Comparison of ENCODE assay signal across 14 mouse cellular contexts in the genomic region with DNA sequence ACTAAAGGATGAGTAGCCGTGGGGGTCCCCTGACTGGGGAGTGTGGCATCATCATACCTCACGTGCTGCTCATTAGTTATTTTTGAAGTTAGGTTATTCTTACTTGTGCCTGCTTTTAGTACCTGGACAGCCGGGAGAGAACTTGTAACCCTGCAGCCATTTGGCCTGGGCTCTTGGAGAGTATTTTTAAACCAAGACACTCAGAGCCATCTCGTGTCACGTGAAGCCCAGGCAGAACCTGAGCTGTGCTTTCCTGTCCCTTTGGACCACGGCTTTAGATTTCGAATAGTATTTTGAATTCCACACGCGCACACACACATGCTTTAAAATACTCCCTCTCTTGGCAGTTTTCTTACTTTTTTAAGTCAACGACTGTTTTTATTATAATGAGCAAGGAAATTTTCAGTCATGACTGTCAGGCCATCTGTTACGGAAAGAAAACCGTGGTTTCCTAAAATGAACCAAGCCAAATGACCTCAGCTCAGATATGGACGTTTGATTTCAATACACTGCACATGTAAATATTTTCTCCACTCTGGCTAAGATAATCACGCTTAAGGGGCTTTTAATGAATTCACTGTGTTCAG.
A peak's percentile ranks its signal among the peaks of the same experiment; 100 is the strongest.
DNase-seq lines count a peak whose midpoint lies in the region; ATAC-seq and TF ChIP-seq lines count a peak whose summit lies in the region.
"Had no signal": no experiment of that assay in that cellular context is flagged by ENCODE, and none has a peak within 500 bp of the region (broad histone marks: within the 10 kb centered on the region; RNA-seq: fewer than 3 reads in every experiment).

No protein-coding gene starts in this region.

- H3K36me3 ChIP-seq in liver, postnatal 0 days (replicated peaks; ENCODE audit: insufficient read depth, low read length), result no peaks in the 10 kb centered on the region
- H3K36me3 ChIP-seq in liver, embryonic 11.5 days (ENCODE audit: control insufficient read depth, insufficient read depth, low read length), result no peaks in the 10 kb centered on the region
- H3K36me3 ChIP-seq in forebrain, embryonic 16.5 days (ENCODE audit: control insufficient read depth, insufficient read depth), result no peaks in the 10 kb centered on the region
- H3K36me3 ChIP-seq: embryonic facial prominence, embryonic 12.5 days; hindbrain, embryonic 13.5 days; lung, embryonic 15.5 days had no signal

- DNase-seq in gastrocnemius, adult 18-20 months (ENCODE audit: low spot score), result peak; percentile 79
- no peak for DNase-seq in gastrocnemius, postnatal 36 days
- DNase-seq in liver, postnatal 0 days, result no peak
- no peak for DNase-seq in liver, embryonic 11.5 days (ENCODE audit: low spot score)
- DNase-seq in natural killer cell, adult 2 months (ENCODE audit: low spot score in 2 of 2), result no peak
- DNase-seq in layer of hippocampus, postnatal 25 days (ENCODE audit: extremely low spot score in 1 of 2, low spot score in 1 of 2), result no peak
- DNase-seq: adrenal gland, adult 8-10 months; kidney, adult 2 months had no signal

- peaks cover 2% of the 10 kb centered on the region; the same call in 1 of the 2 replicates for H3K4me1 ChIP-seq in liver, postnatal 0 days (ENCODE audit: insufficient read depth)
- H3K4me1 ChIP-seq in liver, embryonic 11.5 days (replicated peaks; ENCODE audit: control insufficient read depth, insufficient read depth, low read length), result no peaks in the 10 kb centered on the region
- peaks cover 5% of the 10 kb centered on the region; the same call in 1 of the 2 replicates for H3K4me1 ChIP-seq in forebrain, embryonic 16.5 days (replicated peaks; ENCODE audit: control insufficient read depth, insufficient read depth, low read length)
- H3K4me1 ChIP-seq: embryonic facial prominence, embryonic 12.5 days; hindbrain, embryonic 13.5 days; lung, embryonic 15.5 days had no signal

- WGBS in liver, postnatal 0 days (ENCODE audit: insufficient replicate concordance), result 42% methylated on average over 14 of the region's 14 CpGs
- WGBS in liver, embryonic 11.5 days, result 78% methylated on average over 14 of the region's 14 CpGs
- 63% methylated on average over 14 of the region's 14 CpGs for WGBS in forebrain, embryonic 16.5 days

- ATAC-seq in liver, postnatal 0 days, result no peak
- no peak for ATAC-seq in liver, embryonic 11.5 days (replicated peaks; ENCODE audit: low FRiP score)
- peak; percentile 31 for ATAC-seq in forebrain, embryonic 16.5 days

- no peak overlapping the region for H3K4me3 ChIP-seq in liver, postnatal 0 days (ENCODE audit: low read depth, low read length)
- H3K4me3 ChIP-seq in liver, embryonic 11.5 days (ENCODE audit: low read depth, low read length), result no peak overlapping the region
- no peak overlapping the region for H3K4me3 ChIP-seq in forebrain, embryonic 16.5 days (replicated peaks; ENCODE audit: low read length)
- H3K4me3 ChIP-seq: embryonic facial prominence, embryonic 12.5 days; hindbrain, embryonic 13.5 days; left cerebral cortex, adult 2 months; lung, embryonic 15.5 days had no signal

- intact Hi-C loops in gastrocnemius, postnatal 36 days (cut with DNase I), result loop anchor here (5.0 kb wide), 1 partner anchor 38 kb away; no protein-coding TSS in a partner anchor

- no peaks in the 10 kb centered on the region for H3K9me3 ChIP-seq in liver, postnatal 0 days (ENCODE audit: low read length)
- no peaks in the 10 kb centered on the region for H3K9me3 ChIP-seq in liver, embryonic 11.5 days (ENCODE audit: control insufficient read depth, low read length)
- no peaks in the 10 kb centered on the region for H3K9me3 ChIP-seq in forebrain, embryonic 16.5 days (ENCODE audit: control insufficient read depth, low read length)
- H3K9me3 ChIP-seq: embryonic facial prominence, embryonic 12.5 days; hindbrain, embryonic 13.5 days; lung, embryonic 15.5 days had no signal

- H3K4me2 ChIP-seq in liver, postnatal 0 days (ENCODE audit: low read depth, low read length), result no peak overlapping the region
- H3K4me2 ChIP-seq in liver, embryonic 11.5 days, result no peak overlapping the region
- H3K4me2 ChIP-seq in forebrain, embryonic 16.5 days (ENCODE audit: low read length), result no peak overlapping the region
- H3K4me2 ChIP-seq: embryonic facial prominence, embryonic 12.5 days; hindbrain, embryonic 13.5 days; lung, embryonic 15.5 days; midbrain, embryonic 11.5 days had no signal

- H3K27ac ChIP-seq in liver, postnatal 0 days (ENCODE audit: low read depth), result peak overlapping the region; percentile 57
- H3K27ac ChIP-seq in liver, embryonic 11.5 days (ENCODE audit: low read depth, low read length), result no peak overlapping the region
- H3K27ac ChIP-seq in forebrain, embryonic 16.5 days (ENCODE audit: low read length), result no peak overlapping the region
- H3K27ac ChIP-seq: embryonic facial prominence, embryonic 12.5 days; hindbrain, embryonic 13.5 days; left cerebral cortex, adult 2 months; lung, embryonic 15.5 days had no signal

- 0 out of 2 replicates have a peak, but pooled peaks have one; percentile 31 for TF ChIP-seq EP300 in liver, postnatal 0 days (IDR thresholded peaks at IDR 0.05; ENCODE audit: low read depth)

- no peaks in the 10 kb centered on the region for H3K27me3 ChIP-seq in liver, postnatal 0 days (ENCODE audit: insufficient read depth, low read length)
- H3K27me3 ChIP-seq in liver, embryonic 11.5 days (replicated peaks; ENCODE audit: control insufficient read depth, insufficient read depth, low read length), result no peaks in the 10 kb centered on the region
- H3K27me3 ChIP-seq in forebrain, embryonic 16.5 days (replicated peaks; ENCODE audit: control insufficient read depth, insufficient read depth, low read length), result no peaks in the 10 kb centered on the region
- H3K27me3 ChIP-seq: embryonic facial prominence, embryonic 12.5 days; hindbrain, embryonic 13.5 days; lung, embryonic 15.5 days had no signal

- TF ChIP-seq CTCF in liver, postnatal 0 days (IDR thresholded peaks at IDR 0.05; ENCODE audit: low read depth), result no peak

- no peak overlapping the region for H3K9ac ChIP-seq in liver, postnatal 0 days (replicated peaks)
- no peak overlapping the region for H3K9ac ChIP-seq in liver, embryonic 11.5 days (ENCODE audit: low read depth, low read length)
- no peak overlapping the region for H3K9ac ChIP-seq in forebrain, embryonic 16.5 days (replicated peaks; ENCODE audit: low read depth, low read length)
- H3K9ac ChIP-seq: embryonic facial prominence, embryonic 12.5 days; hindbrain, embryonic 13.5 days; lung, embryonic 15.5 days had no signal
